Mouse (Mus musculus) T-cell, adult 2 months (primary cell): ENCODE measurements at regions not wholly inside any gene's neighbourhood (a gene's known extent, or its start where the extent isn't known, plus 50 kb on each side); places are given as distances from the start of the nearest gene placed in this dataset.
"Not testable (repeated sequence)": the region's sequence is repeated elsewhere in the genome, so short reads cannot be mapped to it uniquely, and the experiment has no call there.

Experiments used
- DNase-seq: peaks from one replicate; pipeline ENCODE4 v3.0.0; 2022; ENCODE audit warnings: low spot score

- DNase-seq, result no peak
Observed at GRCm38 (mm10) chr2:160507816-160508564, 137.7 kb upstream of the Top1 start.

GRCm38 (mm10) chr2:160510159-160510558 lies 135.5 kb upstream of the Top1 start:
- DNase-seq, result no peak

GRCm38 (mm10) chr2:160510635-160511421 lies 134.9 kb upstream of the Top1 start:
- DNase-seq, result no peak

GRCm38 (mm10) chr2:160515621-160516020 lies 130.1 kb upstream of the Top1 start:
- no peak for DNase-seq

GRCm38 (mm10) chr2:160516526-160516925 lies 129.2 kb upstream of the Top1 start:
- no peak for DNase-seq

- DNase-seq, result no peak
Observed at GRCm38 (mm10) chr2:160525301-160526205, 120.1 kb upstream of the Top1 start.

GRCm38 (mm10) chr2:160526377-160527125 lies 119.1 kb upstream of the Top1 start:
- no peak for DNase-seq

- DNase-seq, result no peak
Observed at GRCm38 (mm10) chr2:160529306-160529705, 116.4 kb upstream of the Top1 start.

- DNase-seq, result no peak
Observed at GRCm38 (mm10) chr2:160530377-160530776, 115.3 kb upstream of the Top1 start.

- DNase-seq, result no peak
Observed at GRCm38 (mm10) chr2:160537319-160537719, 108.4 kb upstream of the Top1 start.

- DNase-seq, result no peak
Observed at GRCm38 (mm10) chr2:160545527-160545926, 100.2 kb upstream of the Top1 start.

GRCm38 (mm10) chr2:160552121-160552669 lies 93.5 kb upstream of the Top1 start:
- DNase-seq, result no peak

- no peak for DNase-seq
Observed at GRCm38 (mm10) chr2:160561711-160562110, 84.0 kb upstream of the Top1 start.

- no peak for DNase-seq
Observed at GRCm38 (mm10) chr2:160567813-160568212, 77.9 kb upstream of the Top1 start.

- DNase-seq, result no peak
Observed at GRCm38 (mm10) chr2:160569496-160569895, 76.2 kb upstream of the Top1 start.

- peak; percentile 60 for DNase-seq
Observed at GRCm38 (mm10) chr2:160578384-160579320, 67.0 kb upstream of the Top1 start.

GRCm38 (mm10) chr2:160580250-160580649 lies 65.4 kb upstream of the Top1 start:
- no peak for DNase-seq

GRCm38 (mm10) chr2:160581029-160581428 lies 64.7 kb upstream of the Top1 start:
- DNase-seq, result no peak

GRCm38 (mm10) chr2:160583034-160583433 lies 62.7 kb upstream of the Top1 start:
- not testable (repeated sequence) for DNase-seq

GRCm38 (mm10) chr2:160583506-160583905 lies 62.2 kb upstream of the Top1 start:
- DNase-seq, result no peak
